Mouse (Mus musculus) neural tube, embryonic 14.5 days (tissue): Measurements from ENCODE around the gene H2al1h. TPM values are rescaled to one million over a fixed set of nuclear protein-coding genes. Genes with fewer than 3 reads are reported as not detected.

Experiments used
- ATAC-seq: fragments of 200-750 bp; cut with Nextera tagmentation; 2 replicates; pipeline ENCODE4 v1.8.0; 2017; ENCODE audit warnings: low read depth, mild to moderate bottlenecking, moderate TSS enrichment, moderate library complexity
- H3K27ac ChIP-seq: fragments of 300-500 bp; sonication (generic); 2 replicates; pipeline ENCODE4 v1.5.1; 2014; ENCODE audit warnings: low read depth, mild to moderate bottlenecking, control low read depth, low read length, moderate library complexity, mixed read lengths
- H3K27me3 ChIP-seq: fragments of 300-500 bp; sonication (generic); 2 replicates; pipeline ENCODE4 v1.6.1; 2014; ENCODE audit warnings: low read length; ENCODE audit not compliant: control insufficient read depth, insufficient read depth
- H3K36me3 ChIP-seq: fragments of 300-500 bp; sonication (generic); 2 replicates; pipeline ENCODE4 v1.6.1; 2014; ENCODE audit warnings: low read length, mixed read lengths; ENCODE audit not compliant: control insufficient read depth, insufficient read depth
- H3K4me1 ChIP-seq: fragments of 300-500 bp; sonication (generic); 2 replicates; pipeline ENCODE4 v1.6.1; 2014; ENCODE audit warnings: low read length; ENCODE audit not compliant: control insufficient read depth, insufficient read depth
- H3K4me2 ChIP-seq: fragments of 300-500 bp; sonication (generic); 2 replicates; pipeline ENCODE4 v1.6.1; 2014; ENCODE audit warnings: mild to moderate bottlenecking, low read depth, low read length, control low read depth
- H3K4me3 ChIP-seq: fragments of 300-500 bp; sonication (generic); 2 replicates; pipeline ENCODE4 v1.5.1; 2014; ENCODE audit warnings: low read depth, low read length, control low read depth, mixed read lengths
- H3K9ac ChIP-seq: fragments of 300-500 bp; sonication (generic); replicated peaks from 2 replicates; pipeline ENCODE4 v1.6.1; 2014; ENCODE audit warnings: low read depth, mild to moderate bottlenecking, control low read depth, low read length, mixed read lengths
- H3K9me3 ChIP-seq: fragments of 300-500 bp; sonication (generic); 2 replicates; pipeline ENCODE4 v1.6.1; 2016; ENCODE audit warnings: low read length; ENCODE audit not compliant: control insufficient read depth
- WGBS: fragments of 180-500 bp; shearing (Covaris S2); extraction: QIAGEN DNeasy Blood & Tissue Kit; methylation state at CpG from one replicate; pipeline ENCODE4 v1.1.7; 2014; 5-methylcytosine and 5-hydroxymethylcytosine counted together
- polyA plus RNA-seq: library from polyadenylated mRNA; unstranded; fragments of >200 nt; fragmentation: Nextera tagmentation; extraction: Ambion mirVana; gene quantifications from 2 replicates; pipeline ENCODE4 v1.2.1, GENCODE M21; 2014

H2al1h gene
- polyA plus RNA-seq, 1 experiment from 2014 or later = not detected

GRCm38 (mm10) chrX:11361261-11361660 lies 40.0 kb downstream of the H2al1h start:
- Histone ChIP-seq H3K36me3 (no peaks in the 10 kb centered on the region), H3K4me1 (no peaks in the 10 kb centered on the region), H3K9ac (no peak overlapping the region), H3K4me3 (no peak overlapping the region), H3K4me2 (no peak overlapping the region), H3K27ac (no peak overlapping the region), H3K27me3 (no peaks in the 10 kb centered on the region), H3K9me3 (no peaks in the 10 kb centered on the region)
- WGBS = 91% methylated on average over 2 of the region's 2 CpGs
- no peak for ATAC-seq

DNA sequence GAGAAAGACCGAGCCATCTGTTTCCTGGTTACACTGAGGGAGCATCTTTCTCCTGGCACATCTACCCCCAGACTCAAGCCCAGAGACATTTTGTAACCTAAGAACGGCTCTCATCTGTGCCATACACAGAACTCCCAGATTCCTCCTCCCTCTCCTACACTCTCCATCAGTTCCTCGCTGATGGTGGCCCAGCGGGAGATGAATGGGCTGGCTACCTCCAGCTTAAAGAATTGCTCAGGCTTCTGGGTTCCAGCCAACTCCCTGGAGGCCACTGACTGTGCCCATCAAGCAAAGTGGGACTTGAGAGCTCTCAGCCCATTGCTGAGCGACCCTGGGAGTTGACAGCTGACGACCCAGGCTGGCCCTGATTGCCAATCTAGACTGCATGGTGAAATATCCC lies 42.6 kb downstream of the H2al1h start:
- H3K4me3 ChIP-seq = no peak overlapping the region
- no peaks in the 10 kb centered on the region for H3K4me1 ChIP-seq
- no peaks in the 10 kb centered on the region for H3K9me3 ChIP-seq
- H3K4me2 ChIP-seq = no peak overlapping the region
- no peaks in the 10 kb centered on the region for H3K27me3 ChIP-seq
- H3K9ac ChIP-seq = no peak overlapping the region
- H3K27ac ChIP-seq = no peak overlapping the region
- H3K36me3 ChIP-seq = no peaks in the 10 kb centered on the region
- ATAC-seq = peak; percentile 61; the same call in 1 of the 2 replicates
- 54% methylated on average over 6 of the region's 6 CpGs for WGBS

- H3K9ac ChIP-seq = no peak overlapping the region
- no peak overlapping the region for H3K4me2 ChIP-seq
- ATAC-seq = no peak
- no peaks in the 10 kb centered on the region for H3K27me3 ChIP-seq
- 41% methylated on average over 12 of the region's 12 CpGs for WGBS
- no peaks in the 10 kb centered on the region for H3K36me3 ChIP-seq
- no peak overlapping the region for H3K27ac ChIP-seq
- no peak overlapping the region for H3K4me3 ChIP-seq
- H3K9me3 ChIP-seq = no peaks in the 10 kb centered on the region
- H3K4me1 ChIP-seq = no peaks in the 10 kb centered on the region
Measured at GRCm38 (mm10) chrX:11365151-11365550, 43.9 kb downstream of the H2al1h start.

Other genes with a start within 250 kb of the H2al1h start
- not detected in 2 replicates for gene H2al1a, start 22.2 kb upstream of the H2al1h start, polyA plus RNA-seq
- not detected in 2 replicates for gene H2al1b, start 19.1 kb upstream of the H2al1h start, polyA plus RNA-seq
- not detected in 2 replicates for gene H2al1c, start 15.8 kb upstream of the H2al1h start, polyA plus RNA-seq
- not detected in 2 replicates for gene H2al1d, start 12.7 kb upstream of the H2al1h start, polyA plus RNA-seq
- gene H2al1e, start 9.6 kb upstream of the H2al1h start, polyA plus RNA-seq = not detected in 2 replicates
- not detected in 2 replicates for gene H2al1f, start 6.3 kb upstream of the H2al1h start, polyA plus RNA-seq
- not detected in 2 replicates for gene H2al1g, start 3.2 kb upstream of the H2al1h start, polyA plus RNA-seq
- gene H2al1i, start 3.2 kb downstream of the H2al1h start, polyA plus RNA-seq = not detected in 2 replicates
- gene H2al1j, start 6.3 kb downstream of the H2al1h start, polyA plus RNA-seq = not detected in 2 replicates